Mouse (Mus musculus) olfactory bulb, adult 2 months (tissue): ENCODE measurements around the gene Phc2. TPM values are rescaled to one million over a fixed set of nuclear protein-coding genes. Genes with fewer than 3 reads are reported as not detected.

Source experiments
- H3K27ac ChIP-seq: fragments of 200-500 bp; 2 replicates; pipeline ENCODE4 v1.5.1; 2012; ENCODE audit warnings: low read depth, low read length; ENCODE audit not compliant: insufficient read depth
- H3K4me1 ChIP-seq: fragments of 200-500 bp; 2 replicates; pipeline ENCODE4 v1.6.1; 2012; ENCODE audit warnings: low read length; ENCODE audit not compliant: control insufficient read depth, insufficient read depth
- H3K4me3 ChIP-seq: fragments of 200-500 bp; 2 replicates; pipeline ENCODE4 v1.5.1; 2012; ENCODE audit warnings: mild to moderate bottlenecking, low read depth, low read length, moderate library complexity; ENCODE audit not compliant: insufficient read depth
- CTCF ChIP-seq: fragments of 200-500 bp; IDR thresholded peaks from 2 replicates; pipeline ENCODE4 v1.5.1; 2012; ENCODE audit warnings: low read depth, mild to moderate bottlenecking, low read length, moderate library complexity; ENCODE audit not compliant: insufficient read depth
- POLR2A ChIP-seq: fragments of 200-500 bp; IDR thresholded peaks from 2 replicates; pipeline ENCODE4 v1.6.1; 2012; ENCODE audit warnings: mild to moderate bottlenecking, low read depth, low read length, moderate library complexity; ENCODE audit not compliant: insufficient read depth
- WGBS: fragments of 180-500 bp; shearing (Covaris S2); methylation state at CpG from one replicate; pipeline ENCODE4 v1.1.7; 2018; 5-methylcytosine and 5-hydroxymethylcytosine counted together
- polyA plus RNA-seq: library from polyadenylated mRNA; stranded (reverse); fragments of >200 nt; gene quantifications from 2 replicates; pipeline ENCODE4 v1.2.4, GENCODE M21; 2012; ENCODE audit warnings: low replicate concordance; ENCODE audit not compliant: missing spikeins, insufficient read depth, insufficient read length

Gene Phc2
- polyA plus RNA-seq, 1 experiment: not detected

GRCm38 (mm10) chr4:128617363-128618120 is 37.0 kb upstream of the Phc2 start:
- no peak overlapping the region for H3K27ac ChIP-seq
- H3K4me3 ChIP-seq: no peak overlapping the region
- 82% methylated on average over 17 of the region's 17 CpGs for WGBS
- H3K4me1 ChIP-seq: no peaks in the 10 kb centered on the region
- TF ChIP-seq CTCF: no peak
- TF ChIP-seq POLR2A: no peak

DNA sequence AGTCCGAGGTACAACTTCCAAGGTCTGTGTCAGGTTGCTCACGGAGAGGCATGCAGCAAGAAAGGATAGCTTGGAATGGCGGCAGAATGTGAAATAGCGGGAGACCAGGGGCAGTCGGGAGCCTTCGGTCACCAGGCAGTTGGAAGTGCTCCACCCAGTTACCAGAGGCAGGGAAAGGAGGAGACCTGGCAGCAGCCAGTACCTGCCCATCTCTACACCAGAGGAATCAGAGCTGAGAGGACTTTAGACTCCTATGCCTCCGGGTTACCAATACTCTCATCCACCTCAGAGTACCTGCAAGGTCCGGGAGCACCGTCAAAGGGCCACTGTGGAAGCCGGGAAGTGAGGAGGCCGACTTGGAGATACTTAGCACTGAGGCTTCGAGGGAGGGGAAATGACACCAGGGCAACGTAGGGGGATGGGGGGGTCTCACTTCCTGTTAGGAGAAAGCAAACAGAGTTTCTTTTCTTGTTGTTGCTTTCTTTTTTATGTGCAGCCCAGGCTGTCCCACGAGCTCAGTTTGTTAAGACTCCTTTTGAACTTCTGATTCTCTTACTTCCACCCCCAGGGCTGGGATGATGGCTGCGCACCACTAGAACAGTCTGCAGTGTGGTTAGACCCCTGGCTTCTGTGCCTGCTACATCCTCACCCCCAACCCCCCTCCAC is 36.1 kb upstream of the Phc2 start, which contains the start of gene Tlr12:
Gene Tlr12 (minus strand): TSS at position 374 of the 666 bp plus-strand sequence.
- 75% methylated on average over 15 of the region's 15 CpGs for WGBS
- Histone ChIP-seq H3K4me1 (no peaks in the 10 kb centered on the region), H3K27ac (no peak within 1 kb of the TSS), H3K4me3 (no peak within 1 kb of the TSS; the same call in 1 of the 2 replicates)
- TF ChIP-seq POLR2A: no peak
- no peak for TF ChIP-seq CTCF

DNA sequence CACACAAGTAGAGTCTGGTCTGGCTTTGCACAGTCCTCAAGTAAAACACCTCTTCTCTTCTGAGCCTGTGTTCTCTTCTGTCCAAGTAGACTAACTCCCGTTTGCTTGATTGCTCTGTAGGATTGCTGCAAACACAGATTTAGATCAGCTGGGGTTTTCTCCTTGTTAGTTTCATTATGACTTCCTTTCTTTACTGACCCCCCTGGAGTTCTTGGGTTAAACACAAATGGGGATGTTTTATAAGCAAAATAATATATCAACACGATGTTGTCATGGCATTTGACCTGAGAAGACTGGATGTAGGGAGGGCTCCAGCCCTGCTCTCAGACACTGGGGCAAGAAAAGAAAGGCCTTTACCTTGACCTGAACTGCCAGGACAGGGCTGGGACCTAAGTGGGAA is 35.5 kb upstream of the Phc2 start:
- Histone ChIP-seq H3K4me3 (no peak overlapping the region), H3K27ac (no peak overlapping the region), H3K4me1 (no peaks in the 10 kb centered on the region)
- TF ChIP-seq CTCF (no peak), POLR2A (no peak)
- WGBS: 60% methylated on average over 2 of the region's 2 CpGs

DNA sequence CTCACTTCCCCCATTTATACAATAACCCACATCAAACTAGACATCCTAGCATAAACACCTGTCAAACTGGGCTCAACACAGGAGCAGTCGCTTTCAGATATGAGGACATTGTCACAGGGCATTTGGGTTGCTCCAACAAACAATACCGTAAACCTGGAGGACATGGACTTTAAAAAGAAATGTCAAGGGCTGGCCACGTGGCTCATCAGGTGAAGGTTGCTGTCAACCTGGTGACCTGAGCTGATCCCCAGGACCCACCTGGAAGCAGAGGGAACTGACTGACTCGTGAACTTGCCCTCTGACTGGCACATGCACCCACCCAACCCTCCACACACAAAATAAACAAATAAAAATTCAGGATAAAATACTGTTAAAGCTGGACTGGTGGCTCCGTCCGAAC is 33.9 kb upstream of the Phc2 start:
- no peaks in the 10 kb centered on the region for H3K4me1 ChIP-seq
- no peak overlapping the region for H3K27ac ChIP-seq
- no peak overlapping the region for H3K4me3 ChIP-seq
- TF ChIP-seq CTCF (no peak), POLR2A (no peak)
- WGBS: 93% methylated on average over 6 of the region's 6 CpGs

- Histone ChIP-seq H3K27ac (no peak overlapping the region), H3K4me1 (no peaks in the 10 kb centered on the region), H3K4me3 (no peak overlapping the region)
- no peak for TF ChIP-seq POLR2A
- TF ChIP-seq CTCF: no peak
- WGBS: 91% methylated on average over 8 of the region's 8 CpGs
Measured at GRCm38 (mm10) chr4:128621109-128621508, 33.4 kb upstream of the Phc2 start.

DNA sequence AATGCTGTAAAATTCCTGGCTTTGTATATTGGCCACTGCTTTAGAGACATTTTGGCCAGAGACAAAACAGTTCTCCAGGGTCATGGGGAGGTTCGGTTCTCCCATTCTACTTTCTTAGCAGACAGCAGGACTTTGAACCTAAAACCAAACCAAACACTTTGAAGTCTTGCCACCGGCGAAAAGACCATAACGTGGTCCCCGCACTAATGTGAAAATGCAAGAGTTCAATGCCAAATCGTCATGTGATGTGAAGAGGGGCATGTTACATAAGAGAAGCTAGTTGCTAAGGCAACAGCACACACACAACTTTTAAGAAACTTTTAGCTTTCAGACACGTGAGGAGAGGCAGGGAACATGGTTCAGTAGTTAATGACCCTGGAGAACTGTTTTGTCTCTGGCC is 19.1 kb upstream of the Phc2 start:
- TF ChIP-seq CTCF (no peak), POLR2A (no peak)
- no peak overlapping the region for H3K27ac ChIP-seq
- H3K4me1 ChIP-seq: peaks cover 14% of the 10 kb centered on the region
- H3K4me3 ChIP-seq: no peak overlapping the region
- 39% methylated on average over 7 of the region's 7 CpGs for WGBS

DNA sequence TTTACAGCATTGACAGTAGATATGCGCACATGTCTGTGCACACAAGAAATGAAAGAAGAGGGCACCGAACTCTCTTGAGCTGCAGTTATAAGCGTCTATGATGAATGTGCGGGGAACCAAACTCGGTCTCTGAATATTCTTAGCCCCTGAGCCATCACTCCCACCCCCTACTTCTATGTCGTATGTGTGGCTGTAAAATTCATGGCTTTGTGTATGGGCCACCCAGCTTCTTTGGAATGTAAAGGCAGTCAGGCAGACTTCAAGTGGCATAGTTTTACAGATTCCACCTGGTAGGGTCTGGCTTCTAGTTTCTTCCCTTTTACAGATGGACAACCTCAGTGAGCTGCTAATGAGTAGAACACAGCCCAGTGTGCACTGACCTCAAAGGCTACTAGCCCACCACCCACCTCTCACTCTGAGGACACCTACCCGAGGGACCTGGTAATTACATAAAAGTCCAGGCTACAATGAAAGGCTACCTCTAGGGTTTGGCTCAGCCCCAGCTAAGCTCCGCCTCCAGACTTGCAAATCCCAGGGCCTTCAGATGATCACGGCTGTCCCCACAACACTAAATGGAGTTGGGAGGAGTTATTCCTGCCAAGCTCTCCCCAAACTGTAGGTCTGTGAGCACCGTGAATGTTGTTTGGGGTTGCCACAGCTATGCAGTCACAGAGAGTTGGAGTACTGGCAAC is 18.5 kb upstream of the Phc2 start:
- no peak overlapping the region for H3K27ac ChIP-seq
- WGBS: 59% methylated on average over 10 of the region's 10 CpGs
- TF ChIP-seq POLR2A (no peak), CTCF (no peak)
- no peak overlapping the region for H3K4me3 ChIP-seq
- H3K4me1 ChIP-seq: peaks cover 14% of the 10 kb centered on the region

DNA sequence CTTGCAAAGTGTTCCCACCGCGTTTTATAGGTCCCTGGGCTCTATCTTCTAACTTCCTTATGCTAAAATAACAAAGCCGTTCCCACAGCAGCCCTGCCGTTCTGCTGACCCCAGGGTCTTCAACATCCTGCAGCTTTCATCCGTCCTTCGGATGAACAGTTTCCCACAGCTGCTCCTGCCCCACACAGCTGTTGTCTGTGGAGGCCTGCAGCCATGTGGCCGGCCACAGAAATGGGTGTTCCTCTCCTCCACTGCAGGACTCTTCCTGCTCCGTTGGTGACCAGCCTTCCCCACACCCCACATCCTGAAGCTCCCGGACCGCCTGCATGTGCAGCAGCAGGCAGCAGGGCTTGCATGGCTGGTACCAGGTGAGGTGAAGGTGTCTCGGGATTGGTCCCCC is 17.3 kb upstream of the Phc2 start:
- H3K4me3 ChIP-seq: no peak overlapping the region
- TF ChIP-seq CTCF: no peak
- no peak for TF ChIP-seq POLR2A
- H3K27ac ChIP-seq: no peak overlapping the region
- WGBS: 71% methylated on average over 11 of the region's 11 CpGs
- peaks cover 14% of the 10 kb centered on the region for H3K4me1 ChIP-seq
